Mouse (Mus musculus) brain, embryonic 14.5 days (tissue): ENCODE results near the gene Rnf11.

Experiments used
- CTCF ChIP-seq: fragments of 200-500 bp; IDR thresholded peaks from 2 replicates; pipeline ENCODE4 v1.5.1; 2012; ENCODE audit warnings: inconsistent platforms, mild to moderate bottlenecking, moderate library complexity, borderline replicate concordance; ENCODE audit not compliant: insufficient read depth, insufficient read length; ENCODE audit errors: extremely low read depth
- POLR2A ChIP-seq: fragments of 200-500 bp; IDR thresholded peaks from 2 replicates; pipeline ENCODE4 v1.6.1; 2012; ENCODE audit warnings: mild to moderate bottlenecking, inconsistent platforms, borderline replicate concordance; ENCODE audit not compliant: poor library complexity, insufficient read depth, insufficient read length, severe bottlenecking; ENCODE audit errors: extremely low read depth

DNA sequence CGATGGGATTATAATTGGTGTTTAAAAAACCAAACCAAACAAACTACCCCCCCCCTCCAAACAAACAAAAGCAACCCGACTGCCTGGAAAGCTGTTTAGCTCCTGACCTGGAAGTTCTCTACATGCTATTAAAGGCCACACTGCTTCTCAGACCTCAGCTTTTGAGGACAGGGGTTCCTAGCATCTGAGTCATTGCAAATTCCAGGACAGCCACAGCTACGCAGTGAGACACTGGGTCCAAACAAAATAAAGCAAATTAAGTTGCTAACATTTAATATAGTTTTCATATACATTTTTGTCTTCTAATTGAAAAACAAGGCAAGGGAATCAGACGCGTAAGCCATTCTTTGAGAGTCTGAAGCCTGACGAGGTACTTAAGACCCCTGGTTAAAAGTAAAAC, 40.1 kb downstream of the Rnf11 start:
- TF ChIP-seq POLR2A (no peak), CTCF (no peak)
